20 mouse cellular contexts compared by ENCODE assay signal in the genomic region with DNA sequence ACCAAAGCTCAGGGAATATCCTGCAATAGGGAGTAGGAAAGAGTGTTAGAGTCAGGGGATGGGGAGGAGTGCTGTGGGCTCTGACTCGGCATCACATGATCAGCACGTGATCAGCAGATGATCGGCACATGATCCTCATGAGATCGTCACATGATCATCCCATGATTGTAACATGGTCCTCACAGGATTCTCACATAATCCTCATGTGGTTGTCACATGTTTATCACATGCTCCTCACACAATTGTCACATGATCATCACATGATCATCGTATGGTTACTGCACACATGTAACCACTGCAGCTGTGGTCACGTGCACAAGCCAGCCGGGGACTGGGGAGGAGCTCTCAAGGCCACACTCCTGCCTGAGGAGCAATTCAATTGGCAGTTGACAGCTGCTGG.
DNase-seq lines count a peak whose midpoint lies in the region; ATAC-seq and TF ChIP-seq lines count a peak whose summit lies in the region.
"Had no signal": no experiment of that assay in that cellular context is flagged by ENCODE, and none has a peak within 500 bp of the region (broad histone marks: within the 10 kb centered on the region; RNA-seq: fewer than 3 reads in every experiment).

No protein-coding gene starts in this region.

- H3K9me3 ChIP-seq in hindbrain, postnatal 0 days (ENCODE audit: low read length): no peaks in the 10 kb centered on the region
- no peaks in the 10 kb centered on the region for H3K9me3 ChIP-seq in hindbrain, embryonic 16.5 days (ENCODE audit: control insufficient read depth, low read length)
- H3K9me3 ChIP-seq in CH12.LX (replicated peaks; ENCODE audit: low read length): no peaks in the 10 kb centered on the region
- H3K9me3 ChIP-seq: embryonic facial prominence, embryonic 13.5 days; G1E; heart, embryonic 10.5 days; hindbrain, embryonic 13.5 days had no signal

- in situ Hi-C loops in CH12.LX (cut with MboI; ENCODE audit: low pct_ligation_motif_present, low pct_unique_long_range_greater_than_20kb, low sequenced_read_pairs): no loop called here

- no peak overlapping the region for H3K27ac ChIP-seq in hindbrain, postnatal 0 days
- no peak overlapping the region for H3K27ac ChIP-seq in hindbrain, embryonic 16.5 days (ENCODE audit: low read depth, low read length)
- H3K27ac ChIP-seq in CH12.LX (ENCODE audit: insufficient read depth, low read depth): no peak overlapping the region
- H3K27ac ChIP-seq: embryonic facial prominence, embryonic 13.5 days; heart, embryonic 10.5 days; hindbrain, embryonic 13.5 days had no signal

- H3K27me3 ChIP-seq in hindbrain, postnatal 0 days (ENCODE audit: insufficient read depth, low read length): no peaks in the 10 kb centered on the region
- H3K27me3 ChIP-seq in hindbrain, embryonic 16.5 days (replicated peaks; ENCODE audit: control insufficient read depth, insufficient read depth, low read length): no peaks in the 10 kb centered on the region
- H3K27me3 ChIP-seq in CH12.LX (replicated peaks): peaks cover 12% of the 10 kb centered on the region
- H3K27me3 ChIP-seq: embryonic facial prominence, embryonic 13.5 days; hindbrain, embryonic 13.5 days; Patski had no signal

- no peak for TF ChIP-seq RAD21 in CH12.LX (IDR thresholded peaks at IDR 0.05; ENCODE audit: low read depth, low read length)

- H3K79me2 ChIP-seq in CH12.LX (replicated peaks; ENCODE audit: control insufficient read depth, extremely low read depth, insufficient read depth, poor library complexity, severe bottlenecking): no peaks in the 10 kb centered on the region

- peak; percentile 34 for ATAC-seq in hindbrain, postnatal 0 days
- no peak for ATAC-seq in hindbrain, embryonic 16.5 days
- ATAC-seq: forebrain, embryonic 14.5 days; intestine, embryonic 16.5 days; Patski had no signal

- no peak overlapping the region for H3K4me2 ChIP-seq in hindbrain, postnatal 0 days (ENCODE audit: low read depth, low read length)
- no peak overlapping the region for H3K4me2 ChIP-seq in hindbrain, embryonic 16.5 days (ENCODE audit: low read length)
- no peak overlapping the region for H3K4me2 ChIP-seq in CH12.LX (ENCODE audit: insufficient read depth, low read depth, poor library complexity, severe bottlenecking)
- H3K4me2 ChIP-seq: embryonic facial prominence, embryonic 13.5 days; hindbrain, embryonic 13.5 days had no signal

- dilution Hi-C loops in CH12.LX (cut with MboI; ENCODE audit: extremely low pct_ligation_motif_present, extremely low pct_unique_long_range_greater_than_20kb, low sequenced_read_pairs): no loop called here

- H3K4me3 ChIP-seq in hindbrain, postnatal 0 days (ENCODE audit: low read length): no peak overlapping the region
- H3K4me3 ChIP-seq in hindbrain, embryonic 16.5 days (ENCODE audit: low read length): no peak overlapping the region
- no peak overlapping the region for H3K4me3 ChIP-seq in CH12.LX (replicated peaks in 1 of 3; ENCODE audit: low read depth in 2 of 3, low read length in 2 of 3, poor library complexity in 1 of 3)
- H3K4me3 ChIP-seq: embryonic facial prominence, embryonic 13.5 days; heart, embryonic 10.5 days; hindbrain, embryonic 13.5 days had no signal

- no peak for TF ChIP-seq EP300 in CH12.LX (IDR thresholded peaks at IDR 0.05; ENCODE audit: low read length)

- no peak for TF ChIP-seq CTCF in hindbrain, postnatal 0 days (IDR thresholded peaks at IDR 0.05; ENCODE audit: low read depth)
- TF ChIP-seq CTCF in CH12.LX (conservative IDR thresholded peaks at IDR 0.05 in 1 of 2, IDR thresholded peaks at IDR 0.05 in 1 of 2; ENCODE audit: low read depth in 2 of 2, low read length in 2 of 2): no peak

- no peaks in the 10 kb centered on the region for H3K36me3 ChIP-seq in hindbrain, postnatal 0 days (ENCODE audit: insufficient read depth, low read length)
- no peaks in the 10 kb centered on the region for H3K36me3 ChIP-seq in hindbrain, embryonic 16.5 days (ENCODE audit: control insufficient read depth, insufficient read depth, low read length)
- H3K36me3 ChIP-seq in CH12.LX (replicated peaks in 1 of 2; ENCODE audit: control insufficient read depth in 1 of 2, insufficient read depth in 1 of 2, low read length in 1 of 2): no peaks in the 10 kb centered on the region
- H3K36me3 ChIP-seq: embryonic facial prominence, embryonic 13.5 days; G1E; heart, embryonic 10.5 days; hindbrain, embryonic 13.5 days had no signal

- WGBS in hindbrain, postnatal 0 days: 74% methylated on average over 7 of the region's 7 CpGs
- 74% methylated on average over 7 of the region's 7 CpGs for WGBS in hindbrain, embryonic 16.5 days

- intact Hi-C loops in left cerebral cortex, postnatal 25 days (cut with DNase I): no loop called here

- H3K4me1 ChIP-seq in hindbrain, postnatal 0 days (ENCODE audit: insufficient read depth, low read length): peaks cover 9% of the 10 kb centered on the region; the same call in 1 of the 2 replicates
- peaks cover 21% of the 10 kb centered on the region for H3K4me1 ChIP-seq in hindbrain, embryonic 16.5 days (ENCODE audit: control insufficient read depth, insufficient read depth, low read depth, low read length)
- H3K4me1 ChIP-seq in CH12.LX (ENCODE audit: control insufficient read depth in 1 of 2, insufficient read depth in 2 of 2): peaks cover 10 to 30% of the 10 kb centered on the region in 2 experiments

- no peak for DNase-seq in hindbrain, postnatal 0 days (ENCODE audit: low spot score)
- DNase-seq in CH12.LX (ENCODE audit: extremely low read depth) (no peak), R1 (ENCODE audit: low read depth, low spot score) (peak; percentile 34)
- no peak for DNase-seq in left cerebral cortex, postnatal 25 days (ENCODE audit: low spot score in 2 of 2)
- no peak for DNase-seq in cerebellum, adult 18-20 months
- DNase-seq: adrenal gland, adult 8-10 months; cerebellum, adult 11 months; cerebellum, adult 9-10 months; cerebellum, postnatal 36 days; gastrocnemius, postnatal 10 days; heart, adult 18-20 months; heart, postnatal 10 days had no signal

- no peak for TF ChIP-seq POLR2A in CH12.LX (IDR thresholded peaks at IDR 0.05; ENCODE audit: low read depth, low read length)

- no peak overlapping the region for H3K9ac ChIP-seq in hindbrain, postnatal 0 days (replicated peaks; ENCODE audit: low read length)
- H3K9ac ChIP-seq in hindbrain, embryonic 16.5 days (ENCODE audit: low read depth, low read length): no peak overlapping the region
- H3K9ac ChIP-seq in CH12.LX (ENCODE audit: insufficient read depth, low read depth): no peak overlapping the region
- H3K9ac ChIP-seq: embryonic facial prominence, embryonic 13.5 days; hindbrain, embryonic 13.5 days had no signal

TF ChIP-seq in CH12.LX, 34 proteins besides CTCF, POLR2A, EP300 and RAD21:
- peak; percentile 67 for TF ChIP-seq BHLHE40 (IDR thresholded peaks at IDR 0.05; ENCODE audit: low read depth, low read length)
- no peak for TF ChIP-seq GABPA (IDR thresholded peaks at IDR 0.05; ENCODE audit: insufficient replicate concordance, low read depth, low read length)
